Mouse (Mus musculus): Measurements from ENCODE around the gene Pgap3. TPM values are rescaled to one million over a fixed set of nuclear protein-coding genes. Genes with fewer than 3 reads are reported as not detected.

Pgap3 gene
- polyA plus RNA-seq, 1 experiment from 2014 or later, result 17.6 TPM

GRCm38 (mm10) chr11:98438331-98439158 is 38.3 kb upstream of the Pgap3 start, which contains the start of gene Mien1:
Gene Mien1, minus strand, starts transcription at chr11:98438991.
- no peaks in the 10 kb centered on the region for H3K27me3 ChIP-seq (ENCODE audit: insufficient read depth, low read length)
- H3K36me3 ChIP-seq (ENCODE audit: insufficient read depth, low read length), result peaks cover 39% of the 10 kb centered on the region
- ATAC-seq (ENCODE audit: low FRiP score, low TSS enrichment), result peak; percentile 93
- peak within 1 kb of the TSS; percentile 70 for H3K9ac ChIP-seq (replicated peaks; ENCODE audit: low read length)
- no peaks in the 10 kb centered on the region; the same call in 1 of the 2 replicates for H3K9me3 ChIP-seq (ENCODE audit: low read length)
- H3K4me3 ChIP-seq (ENCODE audit: low read length), result peak within 1 kb of the TSS; percentile 79
- WGBS, result 2% methylated on average over 43 of the region's 43 CpGs
- H3K4me1 ChIP-seq (ENCODE audit: insufficient read depth, low read length), result peaks cover 4% of the 10 kb centered on the region
- H3K4me2 ChIP-seq (replicated peaks; ENCODE audit: low read depth, low read length), result peak within 1 kb of the TSS; percentile 89
- peak within 1 kb of the TSS; percentile 78 for H3K27ac ChIP-seq (ENCODE audit: low read length)

- WGBS, result 78% methylated on average over 6 of the region's 6 CpGs
- no peak overlapping the region for H3K27ac ChIP-seq (ENCODE audit: low read length)
- H3K27me3 ChIP-seq (ENCODE audit: insufficient read depth, low read length), result no peaks in the 10 kb centered on the region
- peaks cover 4% of the 10 kb centered on the region for H3K4me1 ChIP-seq (ENCODE audit: insufficient read depth, low read length)
- ATAC-seq (ENCODE audit: low FRiP score, low TSS enrichment), result no peak
- H3K4me3 ChIP-seq (ENCODE audit: low read length), result no peak overlapping the region
- H3K9me3 ChIP-seq (ENCODE audit: low read length), result no peaks in the 10 kb centered on the region; the same call in 1 of the 2 replicates
- no peak overlapping the region for H3K4me2 ChIP-seq (replicated peaks; ENCODE audit: low read depth, low read length)
- no peak overlapping the region for H3K9ac ChIP-seq (replicated peaks; ENCODE audit: low read length)
- H3K36me3 ChIP-seq (ENCODE audit: insufficient read depth, low read length), result peaks cover 48% of the 10 kb centered on the region
These were observed 37.2 kb upstream of the Pgap3 start for GRCm38 (mm10) chr11:98437441-98437840.

- H3K9ac ChIP-seq (replicated peaks; ENCODE audit: low read length), result no peak overlapping the region
- H3K4me2 ChIP-seq (replicated peaks; ENCODE audit: low read depth, low read length), result no peak overlapping the region
- no peak overlapping the region for H3K27ac ChIP-seq (ENCODE audit: low read length)
- no peaks in the 10 kb centered on the region for H3K9me3 ChIP-seq (ENCODE audit: low read length)
- WGBS, result 85% methylated on average over 9 of the region's 9 CpGs
- H3K27me3 ChIP-seq (ENCODE audit: insufficient read depth, low read length), result no peaks in the 10 kb centered on the region
- H3K4me1 ChIP-seq (ENCODE audit: insufficient read depth, low read length), result peaks cover 4% of the 10 kb centered on the region
- H3K4me3 ChIP-seq (ENCODE audit: low read length), result no peak overlapping the region
- peaks cover 63% of the 10 kb centered on the region for H3K36me3 ChIP-seq (ENCODE audit: insufficient read depth, low read length)
- ATAC-seq (ENCODE audit: low FRiP score, low TSS enrichment), result no peak
These were observed 35.4 kb upstream of the Pgap3 start for GRCm38 (mm10) chr11:98435723-98436122.

GRCm38 (mm10) chr11:98431743-98432502 is 31.6 kb upstream of the Pgap3 start:
- Histone ChIP-seq H3K4me1 (ENCODE audit: insufficient read depth, low read length) (no peaks in the 10 kb centered on the region), H3K4me2 (replicated peaks; ENCODE audit: low read depth, low read length) (no peak overlapping the region), H3K9ac (replicated peaks; ENCODE audit: low read length) (no peak overlapping the region), H3K4me3 (ENCODE audit: low read length) (no peak overlapping the region), H3K9me3 (ENCODE audit: low read length) (no peaks in the 10 kb centered on the region), H3K27me3 (ENCODE audit: insufficient read depth, low read length) (no peaks in the 10 kb centered on the region), H3K27ac (ENCODE audit: low read length) (no peak overlapping the region), H3K36me3 (ENCODE audit: insufficient read depth, low read length) (peaks cover 87% of the 10 kb centered on the region)
- 79% methylated on average over 9 of the region's 9 CpGs for WGBS
- no peak for ATAC-seq (ENCODE audit: low FRiP score, low TSS enrichment)

GRCm38 (mm10) chr11:98428436-98428835 is 28.1 kb upstream of the Pgap3 start:
- H3K4me2 ChIP-seq (replicated peaks; ENCODE audit: low read depth, low read length), result no peak overlapping the region
- no peaks in the 10 kb centered on the region for H3K4me1 ChIP-seq (ENCODE audit: insufficient read depth, low read length)
- WGBS, result 88% methylated on average over 5 of the region's 5 CpGs
- H3K9ac ChIP-seq (replicated peaks; ENCODE audit: low read length), result no peak overlapping the region
- no peak overlapping the region for H3K4me3 ChIP-seq (ENCODE audit: low read length)
- H3K27ac ChIP-seq (ENCODE audit: low read length), result no peak overlapping the region
- no peaks in the 10 kb centered on the region for H3K9me3 ChIP-seq (ENCODE audit: low read length)
- no peak for ATAC-seq (ENCODE audit: low FRiP score, low TSS enrichment)
- peaks cover 80% of the 10 kb centered on the region for H3K36me3 ChIP-seq (ENCODE audit: insufficient read depth, low read length)
- H3K27me3 ChIP-seq (ENCODE audit: insufficient read depth, low read length), result no peaks in the 10 kb centered on the region

DNA sequence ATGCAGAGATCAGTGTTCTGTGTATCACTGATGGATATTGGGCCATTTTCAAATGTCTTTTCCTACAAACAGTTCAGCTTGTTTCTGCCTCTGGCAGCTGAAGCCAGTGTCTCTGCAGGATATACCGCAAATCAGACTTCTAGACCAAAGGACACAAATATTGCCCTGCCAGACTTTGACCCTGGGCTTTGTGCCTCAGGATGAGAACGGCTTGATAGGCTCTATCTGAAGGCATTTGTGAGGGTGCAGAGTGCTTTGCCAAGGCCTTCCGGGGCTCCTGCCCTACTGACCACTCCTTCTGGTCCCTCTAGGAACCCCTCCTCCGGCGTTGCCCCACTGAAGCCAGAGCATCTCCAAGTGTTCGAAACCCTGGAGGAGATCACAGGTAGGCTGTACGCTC is 26.3 kb upstream of the Pgap3 start:
- Histone ChIP-seq H3K9ac (replicated peaks; ENCODE audit: low read length) (no peak overlapping the region), H3K4me2 (replicated peaks; ENCODE audit: low read depth, low read length) (no peak overlapping the region), H3K9me3 (ENCODE audit: low read length) (no peaks in the 10 kb centered on the region), H3K27ac (ENCODE audit: low read length) (no peak overlapping the region), H3K4me1 (ENCODE audit: insufficient read depth, low read length) (no peaks in the 10 kb centered on the region), H3K27me3 (ENCODE audit: insufficient read depth, low read length) (no peaks in the 10 kb centered on the region), H3K36me3 (ENCODE audit: insufficient read depth, low read length) (peaks cover 73% of the 10 kb centered on the region), H3K4me3 (ENCODE audit: low read length) (no peak overlapping the region)
- WGBS, result 93% methylated on average over 7 of the region's 7 CpGs
- no peak for ATAC-seq (ENCODE audit: low FRiP score, low TSS enrichment)

DNA sequence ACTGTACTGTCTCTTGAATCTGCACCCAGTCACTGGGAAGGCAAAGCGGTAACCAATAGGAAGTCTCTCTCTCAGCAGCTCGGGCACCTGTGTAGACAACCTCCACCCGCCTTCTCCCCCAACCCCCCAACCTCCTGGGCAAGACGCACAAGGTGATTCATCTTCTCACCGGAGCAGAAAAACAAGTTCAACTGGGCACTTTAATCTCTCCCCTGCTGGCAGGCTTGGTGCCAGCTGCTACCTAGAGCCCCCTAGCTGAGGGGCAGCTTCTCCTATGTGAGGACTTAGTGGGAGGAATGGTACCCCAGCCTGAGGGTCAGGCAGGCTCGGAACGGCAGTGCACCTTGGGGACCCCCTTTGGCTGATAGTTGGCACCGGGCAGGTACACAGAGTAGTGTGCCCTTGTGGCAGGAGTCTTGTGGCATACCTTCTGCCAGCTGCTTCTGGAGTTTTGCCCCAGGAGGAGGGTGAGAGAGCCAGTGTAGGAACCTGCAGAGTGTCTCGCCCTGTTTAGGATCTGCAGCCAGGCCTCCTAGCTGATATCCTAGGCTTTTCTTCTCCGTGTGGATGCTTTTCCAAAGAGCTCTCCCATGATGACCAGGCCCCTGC is 18.8 kb upstream of the Pgap3 start:
- 72% methylated on average over 10 of the region's 10 CpGs for WGBS
- H3K36me3 ChIP-seq (ENCODE audit: insufficient read depth, low read length), result peaks cover 22% of the 10 kb centered on the region
- H3K4me1 ChIP-seq (ENCODE audit: insufficient read depth, low read length), result peaks cover 51% of the 10 kb centered on the region
- no peak overlapping the region for H3K27ac ChIP-seq (ENCODE audit: low read length)
- no peak overlapping the region for H3K9ac ChIP-seq (replicated peaks; ENCODE audit: low read length)
- H3K4me3 ChIP-seq (ENCODE audit: low read length), result no peak overlapping the region
- no peak for ATAC-seq (ENCODE audit: low FRiP score, low TSS enrichment)
- H3K9me3 ChIP-seq (ENCODE audit: low read length), result no peaks in the 10 kb centered on the region
- H3K27me3 ChIP-seq (ENCODE audit: insufficient read depth, low read length), result no peaks in the 10 kb centered on the region
- no peak overlapping the region for H3K4me2 ChIP-seq (replicated peaks; ENCODE audit: low read depth, low read length)

- Histone ChIP-seq H3K4me2 (replicated peaks; ENCODE audit: low read depth, low read length) (no peak overlapping the region), H3K27ac (ENCODE audit: low read length) (no peak overlapping the region), H3K9ac (replicated peaks; ENCODE audit: low read length) (no peak overlapping the region), H3K4me3 (ENCODE audit: low read length) (no peak overlapping the region), H3K36me3 (ENCODE audit: insufficient read depth, low read length) (peaks cover 16% of the 10 kb centered on the region), H3K4me1 (ENCODE audit: insufficient read depth, low read length) (peaks cover 58% of the 10 kb centered on the region), H3K27me3 (ENCODE audit: insufficient read depth, low read length) (no peaks in the 10 kb centered on the region), H3K9me3 (ENCODE audit: low read length) (no peaks in the 10 kb centered on the region)
- 71% methylated on average over 6 of the region's 6 CpGs for WGBS
- ATAC-seq (ENCODE audit: low FRiP score, low TSS enrichment), result no peak
These were observed 18.0 kb upstream of the Pgap3 start for GRCm38 (mm10) chr11:98418273-98418672.

DNA sequence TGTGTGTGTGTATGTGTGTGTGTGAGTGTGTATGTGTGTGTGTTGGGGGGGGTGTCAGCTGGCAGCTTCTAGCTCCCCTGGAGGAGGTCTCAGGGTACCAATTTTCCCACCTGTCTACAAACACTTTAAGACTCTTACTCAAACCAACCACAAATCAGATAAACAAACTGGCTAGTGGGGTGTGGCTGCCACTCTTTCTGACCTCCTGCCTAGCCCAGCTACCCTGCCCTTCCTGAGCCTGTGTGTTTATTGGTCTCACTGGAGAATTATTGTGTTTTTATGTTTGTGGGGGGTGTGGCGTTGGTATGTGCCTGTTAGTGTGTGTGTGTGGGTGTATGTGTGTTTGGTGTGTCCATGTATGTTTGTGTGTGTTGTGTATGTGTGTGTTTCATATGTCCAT is 16.8 kb upstream of the Pgap3 start:
- no peak for ATAC-seq (ENCODE audit: low FRiP score, low TSS enrichment)
- WGBS, result 84% methylated on average over 1 of the region's 1 CpGs
- Histone ChIP-seq H3K9ac (replicated peaks; ENCODE audit: low read length) (no peak overlapping the region), H3K4me1 (ENCODE audit: insufficient read depth, low read length) (peaks cover 59% of the 10 kb centered on the region), H3K36me3 (ENCODE audit: insufficient read depth, low read length) (peaks cover 7% of the 10 kb centered on the region; the same call in 1 of the 2 replicates), H3K9me3 (ENCODE audit: low read length) (no peaks in the 10 kb centered on the region), H3K27ac (ENCODE audit: low read length) (no peak overlapping the region), H3K4me3 (ENCODE audit: low read length) (no peak overlapping the region), H3K4me2 (replicated peaks; ENCODE audit: low read depth, low read length) (no peak overlapping the region), H3K27me3 (ENCODE audit: insufficient read depth, low read length) (no peaks in the 10 kb centered on the region)
